8 mouse cellular contexts compared by ENCODE assay signal in genomic region chr3:145923874-145924577, GRCm38 (mm10). TPM values are rescaled to one million over a fixed set of nuclear protein-coding genes. Genes with fewer than 3 reads are reported as not detected.
A peak's percentile ranks its signal among the peaks of the same experiment; 100 is the strongest.
DNase-seq lines count a peak whose midpoint lies in the region; ATAC-seq and TF ChIP-seq lines count a peak whose summit lies in the region.

No protein-coding gene starts in this region.

- H3K9ac ChIP-seq in forebrain, embryonic 16.5 days (replicated peaks; ENCODE audit: low read depth, low read length), result peak overlapping the region; percentile 83
- peak overlapping the region; percentile 93 for H3K9ac ChIP-seq in lung, embryonic 14.5 days

- H3K4me1 ChIP-seq in G1E (ENCODE audit: insufficient read depth, low read depth, low read length), result peaks cover 32% of the 10 kb centered on the region
- H3K4me1 ChIP-seq in forebrain, embryonic 16.5 days (replicated peaks; ENCODE audit: control insufficient read depth, insufficient read depth, low read length), result peaks cover 11% of the 10 kb centered on the region
- peaks cover 9% of the 10 kb centered on the region; the same call in 1 of the 2 replicates for H3K4me1 ChIP-seq in lung, embryonic 14.5 days (ENCODE audit: insufficient read depth)
- H3K4me1 ChIP-seq in olfactory bulb, adult 2 months (ENCODE audit: control insufficient read depth, insufficient read depth, low read length), result no peaks in the 10 kb centered on the region
- H3K4me1 ChIP-seq in thymus, adult 2 months (replicated peaks; ENCODE audit: control insufficient read depth, insufficient read depth, low read length), result peaks cover 2% of the 10 kb centered on the region

- intact Hi-C loops in heart, postnatal 36 days (cut with DNase I), result loop anchor here (2.0 to 5.0 kb wide), 3 partner anchors 275 to 1207 kb away; partner anchors contain the start of genes Ccn1 and Znhit6

- H3K9me3 ChIP-seq in G1E (replicated peaks), result no peaks in the 10 kb centered on the region
- no peaks in the 10 kb centered on the region for H3K9me3 ChIP-seq in forebrain, embryonic 16.5 days (ENCODE audit: control insufficient read depth, low read length)
- H3K9me3 ChIP-seq in lung, embryonic 14.5 days (ENCODE audit: low read depth, low read length), result no peaks in the 10 kb centered on the region

- H3K36me3 ChIP-seq in G1E (replicated peaks), result peaks cover 30% of the 10 kb centered on the region
- no peaks in the 10 kb centered on the region for H3K36me3 ChIP-seq in forebrain, embryonic 16.5 days (ENCODE audit: control insufficient read depth, insufficient read depth)
- peaks cover 9% of the 10 kb centered on the region; the same call in 1 of the 2 replicates for H3K36me3 ChIP-seq in lung, embryonic 14.5 days (ENCODE audit: insufficient read depth)
- H3K36me3 ChIP-seq in thymus, adult 2 months (ENCODE audit: control insufficient read depth, insufficient read depth, low read length), result 0 out of 2 replicates have a peak, but pooled peaks cover under 1% of the 10 kb centered on the region

- WGBS in forebrain, embryonic 16.5 days, result 0% methylated on average over 58 of the region's 58 CpGs
- WGBS in lung, embryonic 14.5 days, result under 1% methylated on average over 58 of the region's 58 CpGs
- under 1% methylated on average over 58 of the region's 58 CpGs for WGBS in olfactory bulb, adult 2 months
- WGBS in thymus, adult 2 months, result under 1% methylated on average over 58 of the region's 58 CpGs

- ATAC-seq in G1E (ENCODE audit: extremely low read depth, insufficient number of reproducible peaks, low FRiP score, poor library complexity, severe bottlenecking), result peak; percentile 97
- ATAC-seq in forebrain, embryonic 16.5 days, result peak; percentile 99
- ATAC-seq in lung, embryonic 14.5 days (ENCODE audit: insufficient read depth), result peak; percentile 99

- TF ChIP-seq CTCF in G1E (IDR thresholded peaks at IDR 0.05; ENCODE audit: low read depth, low read length), result no peak
- TF ChIP-seq CTCF in layer of hippocampus, adult 2 months (conservative IDR thresholded peaks at IDR 0.05), result no peak
- TF ChIP-seq CTCF in lung, embryonic 14.5 days (IDR thresholded peaks at IDR 0.05; ENCODE audit: low read depth), result no peak
- no peak for TF ChIP-seq CTCF in olfactory bulb, adult 2 months (IDR thresholded peaks at IDR 0.05; ENCODE audit: insufficient read depth, low read depth, low read length)
- peak; percentile 53; the same call in 1 of the 2 replicates for TF ChIP-seq CTCF in thymus, adult 2 months (IDR thresholded peaks at IDR 0.05; ENCODE audit: borderline replicate concordance, control insufficient read depth, extremely low read depth, insufficient read depth, low read length, poor library complexity)

- peak; percentile 92 for DNase-seq in G1E (ENCODE audit: low spot score)
- DNase-seq in cerebellum, adult 18-20 months, result peak; percentile 97 to 99
- peak; percentile 98 for DNase-seq in heart, postnatal 36 days
- DNase-seq in layer of hippocampus, adult 2 months (ENCODE audit: low spot score in 2 of 2), result peak; percentile 97 to 99
- DNase-seq in lung, embryonic 14.5 days, result peak; percentile 100
- DNase-seq in thymus, adult 2 months, result peak; percentile 99

- peak overlapping the region; percentile 92 for H3K27ac ChIP-seq in forebrain, embryonic 16.5 days (ENCODE audit: low read length)
- H3K27ac ChIP-seq in layer of hippocampus, adult 2 months, result peak overlapping the region; percentile 91
- peak overlapping the region; percentile 90 for H3K27ac ChIP-seq in lung, embryonic 14.5 days (ENCODE audit: low read depth)
- peak overlapping the region; percentile 65; the same call in 1 of the 2 replicates for H3K27ac ChIP-seq in olfactory bulb, adult 2 months (ENCODE audit: insufficient read depth, low read depth, low read length)
- H3K27ac ChIP-seq in thymus, adult 2 months (ENCODE audit: control insufficient read depth, insufficient read depth, low read length), result peak overlapping the region; percentile 64

- peak; percentile 72 for TF ChIP-seq POLR2A in olfactory bulb, adult 2 months (IDR thresholded peaks at IDR 0.05; ENCODE audit: insufficient read depth, low read depth, low read length)
- TF ChIP-seq POLR2A in thymus, adult 2 months (IDR thresholded peaks at IDR 0.05; ENCODE audit: control insufficient read depth, extremely low read depth, insufficient read depth, low read length, poor library complexity), result peak; percentile 77; the same call in 1 of the 2 replicates

- peak overlapping the region; percentile 94 for H3K4me3 ChIP-seq in G1E (ENCODE audit: low read depth, low read length)
- H3K4me3 ChIP-seq in forebrain, embryonic 16.5 days (replicated peaks; ENCODE audit: low read length), result peak overlapping the region; percentile 90
- H3K4me3 ChIP-seq in layer of hippocampus, adult 2 months, result peak overlapping the region; percentile 86
- peak overlapping the region; percentile 88 for H3K4me3 ChIP-seq in lung, embryonic 14.5 days (ENCODE audit: low read depth, low read length)
- H3K4me3 ChIP-seq in olfactory bulb, adult 2 months (ENCODE audit: insufficient read depth, low read depth, low read length), result peak overlapping the region; percentile 90
- peak overlapping the region; percentile 78 for H3K4me3 ChIP-seq in thymus, adult 2 months (ENCODE audit: control insufficient read depth, insufficient read depth, low read length)

- H3K4me2 ChIP-seq in forebrain, embryonic 16.5 days (ENCODE audit: low read length), result peak overlapping the region; percentile 65
- peak overlapping the region; percentile 73 for H3K4me2 ChIP-seq in lung, embryonic 14.5 days

- H3K27me3 ChIP-seq in G1E (ENCODE audit: insufficient read depth, low read length), result peaks cover 5% of the 10 kb centered on the region; the same call in 1 of the 2 replicates
- H3K27me3 ChIP-seq in forebrain, embryonic 16.5 days (replicated peaks; ENCODE audit: control insufficient read depth, insufficient read depth, low read length), result 0 out of 2 replicates have a peak, but pooled peaks cover 4% of the 10 kb centered on the region
- H3K27me3 ChIP-seq in lung, embryonic 14.5 days (ENCODE audit: insufficient read depth, low read length), result no peaks in the 10 kb centered on the region
- H3K27me3 ChIP-seq in thymus, adult 2 months (ENCODE audit: control insufficient read depth, insufficient read depth, low read length), result no peaks in the 10 kb centered on the region

RNA-seq across cellular contexts. Expression of gene Bcl10, which starts 1.4 kb away (rescaled TPM):
- 34.2 and 42.4 TPM in 2 replicates for total RNA-seq in G1E (2014; fragmentation: Nextera tagmentation)
- 51.3 and 53.9 TPM in 2 replicates for total RNA-seq in G1E (2017)
- 17.5 and 24.4 TPM in 2 replicates for polyA plus RNA-seq in G1E (2012)
- polyA plus RNA-seq in forebrain, embryonic 16.5 days (2015; fragmentation: Nextera tagmentation; extraction: Ambion mirVana), result 38.6 and 49.2 TPM in 2 replicates
- total RNA-seq in heart, postnatal 36 days (2021), result 10 to 100 TPM; 18.2 to 19.6 TPM
- total RNA-seq in layer of hippocampus, adult 2 months (2021), result 10 to 100 TPM; 11.1 to 12.7 TPM
- 50.6 and 50.7 TPM in 2 replicates for polyA plus RNA-seq in lung, embryonic 14.5 days (2014; fragmentation: Nextera tagmentation; extraction: Ambion mirVana)
- polyA plus RNA-seq in olfactory bulb, adult 2 months (2012; ENCODE audit: insufficient read depth, insufficient read length, low replicate concordance, missing spikeins), result not detected in 2 replicates
- 17.3 and 21.1 TPM in 2 replicates for polyA plus RNA-seq in thymus, adult 2 months (2012; rRNA removed)

RNA-seq across cellular contexts. Expression of gene 2410004B18Rik, which starts 13.8 kb away (rescaled TPM):
- total RNA-seq in G1E (2014; fragmentation: Nextera tagmentation) (24.8 and 26.9 TPM in 2 replicates), G1E (2017) (57.5 and 60.6 TPM in 2 replicates)
- 45.9 and 57.4 TPM in 2 replicates for polyA plus RNA-seq in G1E (2012)
- polyA plus RNA-seq in forebrain, embryonic 16.5 days (2015; fragmentation: Nextera tagmentation; extraction: Ambion mirVana), result 75.8 and 81.0 TPM in 2 replicates
- total RNA-seq in heart, postnatal 36 days (2021), result 10 to 100 TPM; 16.0 to 16.6 TPM
- total RNA-seq in layer of hippocampus, adult 2 months (2021), result 10 to 100 TPM; 36.7 to 40.6 TPM
- polyA plus RNA-seq in lung, embryonic 14.5 days (2014; fragmentation: Nextera tagmentation; extraction: Ambion mirVana), result 50.7 and 52.7 TPM in 2 replicates
- not detected in 2 replicates for polyA plus RNA-seq in olfactory bulb, adult 2 months (2012; ENCODE audit: insufficient read depth, insufficient read length, low replicate concordance, missing spikeins)
- 19.2 and 20.6 TPM in 2 replicates for polyA plus RNA-seq in thymus, adult 2 months (2012; rRNA removed)

Comparison
In these comparisons a context has a peak if more than half of its experiments do, and no peak if none do; other contexts are left out.
1. Peak in every context shown above with its lines: DNase-seq, ATAC-seq, H3K4me3 ChIP-seq and H3K27ac ChIP-seq.
2. RNA of gene Bcl10, which starts 1.4 kb away (polyA plus RNA-seq): 50.6 to 50.7 TPM in lung, embryonic 14.5 days, 38.6 to 49.2 TPM in forebrain, embryonic 16.5 days, 17.5 to 24.4 TPM in G1E and 17.3 to 21.1 TPM in thymus, adult 2 months; not detected in olfactory bulb, adult 2 months; every median in the first group is over 10 times any median in the second.
3. RNA of gene 2410004B18Rik, which starts 13.8 kb away (polyA plus RNA-seq): 75.8 to 81.0 TPM in forebrain, embryonic 16.5 days, 50.7 to 52.7 TPM in lung, embryonic 14.5 days, 45.9 to 57.4 TPM in G1E and 19.2 to 20.6 TPM in thymus, adult 2 months; not detected in olfactory bulb, adult 2 months; every median in the first group is over 10 times any median in the second.